Comparison of ENCODE assay signal across 13 mouse cellular contexts in the genomic region with DNA sequence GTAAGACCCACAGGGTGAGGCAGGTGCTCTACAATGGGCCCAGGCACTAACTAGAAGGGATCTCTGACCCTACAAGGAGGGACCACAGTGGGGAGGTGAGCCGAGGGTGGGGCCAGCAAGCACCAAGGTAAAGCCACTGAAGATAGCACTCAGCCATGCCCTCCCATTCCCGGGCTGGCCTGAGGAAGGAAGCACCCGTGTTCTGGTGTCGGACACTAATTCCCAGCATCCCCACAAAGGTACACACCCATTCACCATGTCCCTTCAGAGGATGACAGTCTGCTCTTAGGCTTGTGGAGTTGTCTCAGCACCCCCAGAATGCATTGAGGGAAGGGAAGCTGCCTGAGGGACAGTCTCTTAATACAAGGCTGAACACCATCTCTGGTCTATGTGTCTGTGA. TPM values are rescaled to one million over a fixed set of nuclear protein-coding genes. Genes with fewer than 3 reads are reported as not detected.
DNase-seq lines count a peak whose midpoint lies in the region; ATAC-seq and TF ChIP-seq lines count a peak whose summit lies in the region.
"Had no signal": no experiment of that assay in that cellular context is flagged by ENCODE, and none has a peak within 500 bp of the region (broad histone marks: within the 10 kb centered on the region; RNA-seq: fewer than 3 reads in every experiment).

No protein-coding gene starts in this region.

- TF ChIP-seq POLR2A in heart, adult 2 months (IDR thresholded peaks at IDR 0.05; ENCODE audit: insufficient read depth, low read depth, low read length): no peak

- H3K4me1 ChIP-seq in heart, embryonic 10.5 days: peaks cover 77% of the 10 kb centered on the region
- H3K4me1 ChIP-seq in heart, adult 2 months (ENCODE audit: control insufficient read depth, insufficient read depth, low read length): peaks cover 3% of the 10 kb centered on the region
- peaks cover 23% of the 10 kb centered on the region for H3K4me1 ChIP-seq in midbrain, embryonic 10.5 days
- H3K4me1 ChIP-seq in midbrain, embryonic 14.5 days (ENCODE audit: control insufficient read depth, insufficient read depth, low read length): no peaks in the 10 kb centered on the region

- no peak for TF ChIP-seq CTCF in heart, adult 2 months (IDR thresholded peaks at IDR 0.05)

- H3K9ac ChIP-seq in heart, adult 2 months (ENCODE audit: low read depth, low read length): no peak overlapping the region
- H3K9ac ChIP-seq in midbrain, embryonic 14.5 days (replicated peaks; ENCODE audit: low read length): no peak overlapping the region
- H3K9ac ChIP-seq: forebrain, embryonic 13.5 days; lung, embryonic 15.5 days; midbrain, embryonic 15.5 days had no signal

- peak overlapping the region; percentile 83 for H3K27ac ChIP-seq in heart, embryonic 10.5 days
- no peak overlapping the region for H3K27ac ChIP-seq in heart, adult 2 months
- H3K27ac ChIP-seq in midbrain, embryonic 10.5 days (replicated peaks): 0 out of 2 replicates have a peak overlapping the region, but pooled peaks have one; percentile 25
- H3K27ac ChIP-seq in midbrain, embryonic 14.5 days (replicated peaks; ENCODE audit: low read depth, low read length): no peak overlapping the region
- H3K27ac ChIP-seq: forebrain, embryonic 13.5 days; lung, embryonic 15.5 days; midbrain, embryonic 15.5 days had no signal

- 66% methylated on average over 4 of the region's 4 CpGs for WGBS in heart, embryonic 10.5 days
- 81% methylated on average over 4 of the region's 4 CpGs for WGBS in heart, adult 2 months
- 71% methylated on average over 4 of the region's 4 CpGs for WGBS in midbrain, embryonic 10.5 days
- 70% methylated on average over 4 of the region's 4 CpGs for WGBS in midbrain, embryonic 14.5 days

- H3K9me3 ChIP-seq in heart, embryonic 10.5 days: no peaks in the 10 kb centered on the region
- no peaks in the 10 kb centered on the region; the same call in 1 of the 2 replicates for H3K9me3 ChIP-seq in midbrain, embryonic 10.5 days (replicated peaks)
- no peaks in the 10 kb centered on the region; the same call in 1 of the 2 replicates for H3K9me3 ChIP-seq in midbrain, embryonic 14.5 days (ENCODE audit: control insufficient read depth, low read length)
- H3K9me3 ChIP-seq: forebrain, embryonic 13.5 days; lung, embryonic 15.5 days; midbrain, embryonic 15.5 days had no signal

- no peak overlapping the region for H3K4me2 ChIP-seq in midbrain, embryonic 14.5 days (ENCODE audit: low read length)
- H3K4me2 ChIP-seq: midbrain, embryonic 15.5 days had no signal

- peak; percentile 84 for DNase-seq in heart, embryonic 10.5 days (ENCODE audit: low spot score)
- no peak for DNase-seq in heart, adult 2 months
- no peak for DNase-seq in midbrain, embryonic 10.5 days (ENCODE audit: low spot score)
- DNase-seq in midbrain, embryonic 14.5 days: no peak
- peak; percentile 34 for DNase-seq in liver
- no peak for DNase-seq in thymus, postnatal 14 days
- no peak for DNase-seq in right cerebral cortex, postnatal 14 days
- DNase-seq: cerebellum, adult 11-12 months; gastrocnemius, postnatal 25 days; kidney, adult 18-20 months had no signal

- TF ChIP-seq EP300 in heart, adult 2 months (IDR thresholded peaks at IDR 0.05; ENCODE audit: insufficient read depth, low read depth, low read length): no peak

- peaks cover 41% of the 10 kb centered on the region for H3K36me3 ChIP-seq in heart, embryonic 10.5 days
- no peaks in the 10 kb centered on the region for H3K36me3 ChIP-seq in heart, adult 2 months (ENCODE audit: control insufficient read depth, insufficient read depth, low read length)
- H3K36me3 ChIP-seq in midbrain, embryonic 10.5 days: no peaks in the 10 kb centered on the region
- H3K36me3 ChIP-seq in midbrain, embryonic 14.5 days (ENCODE audit: control insufficient read depth, insufficient read depth, low read length): no peaks in the 10 kb centered on the region
- H3K36me3 ChIP-seq: lung, embryonic 15.5 days; midbrain, embryonic 15.5 days had no signal

- intact Hi-C loops in heart, adult 2 months (cut with DNase I): no loop called here

- ATAC-seq in midbrain, embryonic 14.5 days (ENCODE audit: low FRiP score, low TSS enrichment): no peak
- ATAC-seq: forebrain, embryonic 13.5 days; midbrain, embryonic 15.5 days had no signal

- H3K79me2 ChIP-seq in heart, adult 2 months (replicated peaks; ENCODE audit: control insufficient read depth, insufficient read depth, low read length): no peaks in the 10 kb centered on the region

- no peaks in the 10 kb centered on the region; the same call in 1 of the 2 replicates for H3K27me3 ChIP-seq in heart, embryonic 10.5 days (ENCODE audit: insufficient read depth, poor library complexity, severe bottlenecking)
- H3K27me3 ChIP-seq in heart, adult 2 months (ENCODE audit: control insufficient read depth, insufficient read depth, low read length): no peaks in the 10 kb centered on the region; the same call in 1 of the 2 replicates
- peaks cover 11% of the 10 kb centered on the region for H3K27me3 ChIP-seq in midbrain, embryonic 10.5 days (ENCODE audit: low read depth, poor library complexity, severe bottlenecking)
- no peaks in the 10 kb centered on the region for H3K27me3 ChIP-seq in midbrain, embryonic 14.5 days (ENCODE audit: control insufficient read depth, insufficient read depth, low read length)
- H3K27me3 ChIP-seq: forebrain, embryonic 13.5 days; lung, embryonic 15.5 days; midbrain, embryonic 15.5 days had no signal

- peak overlapping the region; percentile 22; the same call in 1 of the 2 replicates for H3K4me3 ChIP-seq in heart, embryonic 10.5 days
- H3K4me3 ChIP-seq in heart, adult 2 months: no peak overlapping the region
- H3K4me3 ChIP-seq in midbrain, embryonic 10.5 days: peak overlapping the region; percentile 22; the same call in 1 of the 2 replicates
- no peak overlapping the region for H3K4me3 ChIP-seq in midbrain, embryonic 14.5 days (replicated peaks; ENCODE audit: low read depth, low read length)
- H3K4me3 ChIP-seq: forebrain, embryonic 13.5 days; lung, embryonic 15.5 days; midbrain, embryonic 15.5 days had no signal

RNA-seq across cellular contexts. Expression of gene Myl9, which starts 6.1 kb away (rescaled TPM):
- 1,471 and 1,998 TPM in 2 replicates for polyA plus RNA-seq in heart, embryonic 10.5 days (2016; fragmentation: Nextera tagmentation; extraction: Ambion mirVana)
- 100 to 1,000 TPM in 1 of 2 experiments, 10 to 100 TPM in 1; 86.6 to 107 TPM for total RNA-seq in heart, adult 2 months (2021)
- polyA plus RNA-seq in heart, adult 2 months (2012; rRNA removed): 176 and 204 TPM in 2 replicates
- polyA plus RNA-seq in midbrain, embryonic 10.5 days (2016; fragmentation: Nextera tagmentation; extraction: Ambion mirVana): 83.4 and 120 TPM in 2 replicates
- 22.5 and 33.0 TPM in 2 replicates for polyA plus RNA-seq in midbrain, embryonic 14.5 days (2014; fragmentation: Nextera tagmentation; extraction: Ambion mirVana)

RNA-seq across cellular contexts. Expression of gene Tgif2, which starts 58.5 kb away (rescaled TPM):
- 48.4 and 62.3 TPM in 2 replicates for polyA plus RNA-seq in heart, embryonic 10.5 days (2016; fragmentation: Nextera tagmentation; extraction: Ambion mirVana)
- total RNA-seq in heart, adult 2 months (2021): under 1 TPM; 0.63 to 0.66 TPM
- 0.76 and 1.2 TPM in 2 replicates for polyA plus RNA-seq in heart, adult 2 months (2012; rRNA removed)
- polyA plus RNA-seq in midbrain, embryonic 10.5 days (2016; fragmentation: Nextera tagmentation; extraction: Ambion mirVana): 98.4 and 101 TPM in 2 replicates
- 19.3 and 25.8 TPM in 2 replicates for polyA plus RNA-seq in midbrain, embryonic 14.5 days (2014; fragmentation: Nextera tagmentation; extraction: Ambion mirVana)

Comparison
In these comparisons a context has a peak if more than half of its experiments do, and no peak if none do; other contexts are left out.
1. DNase-seq: peak in heart, embryonic 10.5 days (single experiment) and liver (single experiment); none in heart, adult 2 months (0 of 2), midbrain, embryonic 10.5 days (single experiment), midbrain, embryonic 14.5 days (single experiment), thymus, postnatal 14 days (single experiment) and right cerebral cortex, postnatal 14 days (single experiment).
2. H3K27ac ChIP-seq: peak in heart, embryonic 10.5 days (single experiment) and midbrain, embryonic 10.5 days (single experiment); none in heart, adult 2 months (single experiment) and midbrain, embryonic 14.5 days (single experiment).
3. H3K4me3 ChIP-seq: peak in heart, embryonic 10.5 days (single experiment) and midbrain, embryonic 10.5 days (single experiment); none in heart, adult 2 months (single experiment) and midbrain, embryonic 14.5 days (single experiment).